Mouse (Mus musculus) liver, postnatal 0 days (tissue): ENCODE measurements around the gene Gtf2ird2. TPM values are rescaled to one million over a fixed set of nuclear protein-coding genes. Genes with fewer than 3 reads are reported as not detected.

Experiments used
- ATAC-seq: fragments of 200-750 bp; cut with Nextera tagmentation; 2 replicates; pipeline ENCODE4 v1.8.0; 2017; ENCODE audit warnings: mild to moderate bottlenecking, moderate library complexity
- DNase-seq: peaks from one replicate; pipeline ENCODE4 v3.0.0-alpha.2; 2016
- H3K27ac ChIP-seq: fragments of 300-500 bp; sonication (generic); 2 replicates; pipeline ENCODE4 v1.5.1; 2014; ENCODE audit warnings: antibody characterized with exemption, moderate library complexity, mild to moderate bottlenecking, low read depth
- H3K27me3 ChIP-seq: fragments of 300-500 bp; sonication (generic); 2 replicates; pipeline ENCODE4 v1.6.1; 2014; ENCODE audit warnings: low read length, control low read depth, mixed read lengths; ENCODE audit not compliant: insufficient read depth
- H3K36me3 ChIP-seq: fragments of 300-500 bp; sonication (generic); replicated peaks from 2 replicates; pipeline ENCODE4 v1.6.1; 2014; ENCODE audit warnings: mild to moderate bottlenecking, control low read depth, low read length, moderate library complexity, mixed read lengths; ENCODE audit not compliant: insufficient read depth
- H3K4me1 ChIP-seq: fragments of 300-500 bp; sonication (generic); 2 replicates; pipeline ENCODE4 v1.6.1; 2014; ENCODE audit warnings: antibody characterized with exemption, mild to moderate bottlenecking, control low read depth; ENCODE audit not compliant: insufficient read depth
- H3K4me2 ChIP-seq: fragments of 300-500 bp; sonication (generic); 2 replicates; pipeline ENCODE4 v1.6.1; 2014; ENCODE audit warnings: low read depth, mild to moderate bottlenecking, low read length, moderate library complexity, mixed read lengths
- H3K4me3 ChIP-seq: fragments of 300-500 bp; sonication (generic); 2 replicates; pipeline ENCODE4 v1.5.1; 2014; ENCODE audit warnings: low read depth, low read length
- H3K9ac ChIP-seq: fragments of 300-500 bp; sonication (generic); replicated peaks from 2 replicates; pipeline ENCODE4 v1.6.1; 2014; ENCODE audit warnings: mild to moderate bottlenecking, moderate library complexity
- H3K9me3 ChIP-seq: fragments of 300-500 bp; sonication (generic); 2 replicates; pipeline ENCODE4 v1.6.1; 2016; ENCODE audit warnings: mild to moderate bottlenecking, control low read depth, low read length, mixed read lengths
- CTCF ChIP-seq: sonication (generic); IDR thresholded peaks from 2 replicates; pipeline ENCODE4 v1.5.1; 2016; ENCODE audit warnings: antibody characterized with exemption, low read depth
- EP300 ChIP-seq: IDR thresholded peaks from 2 replicates; pipeline ENCODE4 v1.6.1; 2016; ENCODE audit warnings: antibody characterized with exemption, low read depth, mild to moderate bottlenecking
- WGBS: fragments of 180-500 bp; shearing (Covaris S2); extraction: QIAGEN DNeasy Blood & Tissue Kit; methylation state at CpG from one replicate; pipeline ENCODE4 v1.1.7; 2014; ENCODE audit not compliant: insufficient replicate concordance; 5-methylcytosine and 5-hydroxymethylcytosine counted together
- polyA plus RNA-seq: library from polyadenylated mRNA; unstranded; fragments of >200 nt; fragmentation: Nextera tagmentation; extraction: Ambion mirVana; gene quantifications from 2 replicates; pipeline ENCODE4 v1.2.1, GENCODE M21; 2015

Gtf2ird2 gene
- polyA plus RNA-seq, 1 experiment from 2014 or later: 2.1 TPM

DNA sequence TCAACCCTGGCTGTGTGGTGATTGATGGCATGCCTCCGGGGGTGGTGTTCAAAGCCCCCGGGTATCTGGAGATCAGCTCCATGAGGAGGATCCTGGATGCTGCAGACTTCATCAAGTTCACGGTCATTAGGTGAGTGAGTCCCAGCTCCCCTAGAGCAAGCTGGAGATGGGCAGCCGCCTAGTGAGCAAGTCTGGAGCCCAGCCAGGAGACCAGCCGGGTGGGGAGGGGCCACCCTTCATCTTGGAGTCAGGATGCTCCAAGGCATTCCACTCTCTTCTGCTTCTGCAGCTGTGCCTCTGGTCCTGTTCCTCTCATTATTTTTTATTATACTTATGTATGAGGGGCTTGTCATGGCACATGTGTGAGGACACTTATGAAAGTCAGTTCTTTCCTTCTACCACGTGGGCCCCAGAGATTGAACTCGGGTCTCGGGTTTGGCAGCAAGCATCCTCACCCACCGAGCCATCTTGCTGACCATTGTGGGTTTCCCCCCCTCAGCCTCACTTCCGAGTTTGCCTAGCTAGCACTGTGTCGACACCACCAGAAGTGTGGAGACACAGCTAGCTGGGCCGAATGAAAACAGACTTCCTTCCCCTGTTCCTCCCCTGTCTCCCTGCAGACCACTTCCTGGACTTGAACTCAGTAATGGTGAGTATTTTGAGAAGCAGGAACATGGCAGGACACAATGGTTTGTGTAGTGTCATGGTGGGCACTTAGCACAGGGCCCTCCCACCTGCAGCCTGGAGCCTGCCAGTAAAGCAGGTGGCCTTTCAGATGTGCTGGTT lies 30.4 kb downstream of the Gtf2ird2 start:
- no peaks in the 10 kb centered on the region for H3K27me3 ChIP-seq
- no peak for TF ChIP-seq CTCF
- 0 out of 2 replicates have a peak, but pooled peaks have one; percentile 11 for TF ChIP-seq EP300
- H3K4me3 ChIP-seq: no peak overlapping the region
- H3K27ac ChIP-seq: peak overlapping the region; percentile 63
- peak; percentile 59 for DNase-seq
- 41% methylated on average over 12 of the region's 12 CpGs for WGBS
- 0 out of 2 replicates have a peak, but pooled peaks cover 8% of the 10 kb centered on the region for H3K4me1 ChIP-seq
- no peaks in the 10 kb centered on the region; the same call in 1 of the 2 replicates for H3K36me3 ChIP-seq
- H3K9ac ChIP-seq: no peak overlapping the region
- H3K4me2 ChIP-seq: no peak overlapping the region
- H3K9me3 ChIP-seq: no peaks in the 10 kb centered on the region; the same call in 1 of the 2 replicates
- peak; percentile 58 for ATAC-seq

GRCm38 (mm10) chr5:134217900-134218299 lies 34.1 kb downstream of the Gtf2ird2 start:
- Histone ChIP-seq H3K4me3 (no peak overlapping the region), H3K27me3 (peaks cover 7% of the 10 kb centered on the region; the same call in 1 of the 2 replicates)
- no peak for DNase-seq

GRCm38 (mm10) chr5:134221278-134221677 lies 37.5 kb downstream of the Gtf2ird2 start:
- Histone ChIP-seq H3K4me1 (peaks cover 10% of the 10 kb centered on the region), H3K4me3 (peak overlapping the region; percentile 30), H3K9ac (no peak overlapping the region), H3K27me3 (peaks cover 7% of the 10 kb centered on the region; the same call in 1 of the 2 replicates), H3K4me2 (0 out of 2 replicates have a peak overlapping the region, but pooled peaks have one; percentile 65), H3K9me3 (no peaks in the 10 kb centered on the region; the same call in 1 of the 2 replicates), H3K36me3 (peaks cover 14% of the 10 kb centered on the region), H3K27ac (no peak overlapping the region)
- ATAC-seq: no peak
- WGBS: 41% methylated on average over 4 of the region's 4 CpGs
- no peak for DNase-seq
- TF ChIP-seq EP300 (no peak), CTCF (no peak)

More at GRCm38 (mm10) chr5:134217900-134218299, 34.1 kb downstream of the Gtf2ird2 start:
- ATAC-seq: no peak
- Histone ChIP-seq H3K4me1 (peaks cover 14% of the 10 kb centered on the region), H3K4me2 (no peak overlapping the region), H3K36me3 (peaks cover 14% of the 10 kb centered on the region), H3K27ac (no peak overlapping the region), H3K9ac (no peak overlapping the region), H3K9me3 (no peaks in the 10 kb centered on the region; the same call in 1 of the 2 replicates)
- TF ChIP-seq CTCF (no peak), EP300 (no peak)
- WGBS: 78% methylated on average over 7 of the region's 7 CpGs

DNA sequence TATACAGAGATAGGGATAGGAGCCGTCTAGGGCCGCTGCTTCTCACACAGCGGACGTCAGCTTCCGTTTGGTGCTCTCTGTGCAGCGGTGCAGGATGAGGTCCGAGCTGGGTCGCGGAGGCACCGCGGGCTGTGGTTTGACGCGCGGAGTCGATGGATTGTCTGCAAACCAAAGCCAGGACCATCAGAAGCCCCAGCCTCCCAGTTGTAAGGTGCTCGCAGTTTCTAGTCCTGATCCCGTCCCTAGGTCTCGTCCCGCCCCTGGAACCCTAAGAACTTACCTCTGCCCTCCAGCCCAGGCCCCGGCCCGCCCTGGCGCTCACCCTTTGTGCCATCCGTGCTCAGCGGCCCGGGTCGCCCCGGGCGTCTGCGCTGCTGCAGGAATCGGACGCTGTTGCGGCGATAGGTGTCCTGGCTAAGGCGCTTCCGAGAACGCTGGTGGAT lies 37.9 kb downstream of the Gtf2ird2 start:
- H3K4me1 ChIP-seq: peaks cover 10% of the 10 kb centered on the region
- WGBS: 20% methylated on average over 36 of the region's 36 CpGs
- H3K9ac ChIP-seq: peak overlapping the region; percentile 41; the same call in 1 of the 2 replicates
- H3K27ac ChIP-seq: no peak overlapping the region
- H3K36me3 ChIP-seq: peaks cover 14% of the 10 kb centered on the region
- peak; percentile 35; the same call in 1 of the 2 replicates for ATAC-seq
- peaks cover 7% of the 10 kb centered on the region; the same call in 1 of the 2 replicates for H3K27me3 ChIP-seq
- no peak for DNase-seq
- TF ChIP-seq EP300 (no peak), CTCF (no peak)
- H3K4me2 ChIP-seq: peak overlapping the region; percentile 65
- H3K4me3 ChIP-seq: peak overlapping the region; percentile 30
- H3K9me3 ChIP-seq: no peaks in the 10 kb centered on the region; the same call in 1 of the 2 replicates

DNA sequence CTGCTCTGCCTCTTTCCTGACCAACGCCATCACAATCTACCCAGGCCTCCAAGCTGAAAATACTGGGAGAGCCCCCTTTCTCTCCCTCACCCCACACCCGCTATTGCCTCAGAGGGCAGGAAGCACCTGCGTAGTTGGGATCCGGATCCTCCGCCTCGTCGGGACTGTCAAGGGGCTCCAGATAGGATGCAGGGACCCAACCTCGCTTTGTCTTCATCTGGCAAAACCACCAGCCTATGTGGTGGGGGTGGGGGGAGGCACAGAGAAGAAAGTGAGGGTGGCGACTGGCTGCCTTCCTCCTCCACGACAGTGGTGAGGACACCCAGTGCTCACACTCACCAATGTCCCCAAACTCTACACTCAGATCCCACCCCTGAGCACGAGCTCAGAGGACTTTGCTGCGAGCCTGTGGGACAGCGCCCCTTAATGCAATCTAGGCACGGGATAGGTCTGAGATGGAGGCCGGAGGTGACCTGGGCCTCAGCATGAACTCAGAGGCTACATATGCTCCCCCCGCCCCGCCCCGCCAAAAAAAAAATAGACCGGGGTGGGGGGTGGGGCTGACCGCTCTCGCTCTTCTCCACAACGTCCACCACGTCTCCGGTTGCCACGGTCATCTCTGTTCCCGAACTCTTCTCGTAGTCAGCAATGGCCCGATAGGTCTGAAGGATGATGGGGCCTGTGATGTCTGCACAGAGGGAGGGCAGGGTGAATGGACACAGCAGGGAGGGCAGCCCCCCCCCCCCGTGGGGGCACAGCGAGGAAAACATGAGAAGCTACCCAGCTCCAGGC lies 41.5 kb downstream of the Gtf2ird2 start:
- 59% methylated on average over 30 of the region's 30 CpGs for WGBS
- Histone ChIP-seq H3K4me1 (peaks cover 10% of the 10 kb centered on the region), H3K9me3 (no peaks in the 10 kb centered on the region), H3K27me3 (peaks cover 7% of the 10 kb centered on the region; the same call in 1 of the 2 replicates), H3K36me3 (peaks cover 14% of the 10 kb centered on the region), H3K9ac (no peak overlapping the region), H3K4me2 (peak overlapping the region; percentile 45), H3K4me3 (peak overlapping the region; percentile 21), H3K27ac (no peak overlapping the region)
- TF ChIP-seq EP300: no peak
- no peak for TF ChIP-seq CTCF
- no peak for DNase-seq
- ATAC-seq: no peak
